Mouse (Mus musculus) CD8-positive naive resting alpha-beta T cell, adult 2 months (primary cell): ENCODE data around the gene Bckdha.

ENCODE experiments used
- DNase-seq, 2 experiments: peaks; one replicate each; pipeline ENCODE4 v3.0.0; 2022; ENCODE audit warnings: low read depth in 2 of 2, low spot score in 2 of 2

The Bckdha gene

DNA sequence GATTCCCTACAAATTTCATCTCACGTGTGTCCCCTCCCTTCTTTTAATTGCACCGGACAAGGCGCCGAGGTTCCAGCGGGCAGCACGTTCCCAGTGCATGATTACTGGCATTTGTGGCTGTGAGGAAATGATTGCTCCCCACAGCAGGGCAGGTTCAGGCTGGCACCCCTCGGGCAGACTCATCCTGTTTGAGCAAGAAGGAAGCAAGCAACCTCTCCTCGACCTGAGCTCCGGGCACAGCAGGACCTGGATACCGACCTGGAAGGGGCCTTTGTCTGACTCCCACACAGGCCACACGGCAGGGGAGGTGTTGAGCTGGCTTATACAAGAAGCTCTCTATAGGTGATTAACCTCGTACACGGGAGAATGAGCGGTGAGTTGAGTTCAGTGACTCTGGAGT, 13.7 kb downstream of the Bckdha start:
- no peak for DNase-seq

DNA sequence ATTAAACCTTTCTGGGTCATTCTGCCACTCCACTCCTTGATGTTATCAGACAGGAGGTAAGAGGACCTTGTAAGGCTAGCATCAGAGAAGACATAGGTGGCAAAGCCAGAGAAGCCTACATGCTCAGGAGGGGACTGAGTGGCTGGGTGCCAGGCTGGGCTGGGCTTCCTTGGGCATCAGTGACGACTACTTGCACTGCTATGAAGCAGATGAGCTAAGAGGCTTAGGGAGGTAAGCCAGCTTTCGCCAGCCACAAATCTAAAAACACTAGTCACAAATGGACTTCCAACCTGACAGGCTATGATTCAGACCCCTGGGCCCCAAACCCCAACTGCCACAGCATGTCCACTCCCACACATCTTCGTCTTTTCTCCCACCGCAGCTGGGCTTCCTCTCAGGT, 14.2 kb downstream of the Bckdha start:
- DNase-seq, result no peak

DNA sequence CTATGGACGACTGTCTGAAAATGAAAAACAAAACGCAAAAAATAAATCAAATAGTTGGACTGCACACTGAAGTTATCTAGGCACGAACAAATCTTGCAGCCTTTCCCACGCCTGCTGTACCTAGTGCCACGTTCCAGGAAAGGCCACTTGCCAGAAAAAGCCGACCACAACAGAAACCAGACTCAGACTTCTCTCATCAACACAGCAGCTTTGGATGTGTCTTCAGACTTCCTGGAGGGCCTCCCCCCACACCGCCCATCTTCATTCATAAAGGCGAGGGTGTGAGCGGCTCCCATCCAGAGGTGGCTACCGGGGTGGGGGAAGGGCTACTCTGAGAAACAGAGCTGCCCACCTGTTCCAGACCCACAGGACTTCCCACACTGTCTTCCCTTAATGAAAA, 14.6 kb downstream of the Bckdha start:
- peak in 1 of 2 experiments; percentile 15 for DNase-seq

DNA sequence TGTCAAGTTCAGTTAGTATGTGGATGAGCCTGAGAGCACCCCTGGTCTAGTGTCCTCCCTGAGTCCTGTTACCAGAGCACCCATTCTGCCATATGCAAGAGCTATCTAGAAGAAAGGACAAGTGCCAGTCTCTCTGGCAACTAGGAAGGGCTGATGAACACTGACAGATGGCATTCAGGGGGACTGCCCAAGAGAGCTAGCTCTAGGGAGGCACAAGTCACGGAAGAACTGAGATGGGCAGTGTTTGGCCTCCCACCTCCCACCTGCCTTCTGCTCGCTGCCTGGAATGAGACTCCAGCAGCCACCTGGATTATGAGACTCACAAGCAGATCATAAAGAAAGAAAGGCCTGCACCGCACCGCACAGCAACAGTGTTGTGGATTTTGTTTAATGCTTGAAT, 19.0 kb downstream of the Bckdha start:
- no peak for DNase-seq

- DNase-seq, result no peak
These were observed 21.7 kb downstream of the Bckdha start for GRCm38 (mm10) chr7:25637099-25637498.

- DNase-seq, result peak in 1 of 2 experiments; percentile 23
These were observed 22.4 kb downstream of the Bckdha start for GRCm38 (mm10) chr7:25636373-25636772.

DNA sequence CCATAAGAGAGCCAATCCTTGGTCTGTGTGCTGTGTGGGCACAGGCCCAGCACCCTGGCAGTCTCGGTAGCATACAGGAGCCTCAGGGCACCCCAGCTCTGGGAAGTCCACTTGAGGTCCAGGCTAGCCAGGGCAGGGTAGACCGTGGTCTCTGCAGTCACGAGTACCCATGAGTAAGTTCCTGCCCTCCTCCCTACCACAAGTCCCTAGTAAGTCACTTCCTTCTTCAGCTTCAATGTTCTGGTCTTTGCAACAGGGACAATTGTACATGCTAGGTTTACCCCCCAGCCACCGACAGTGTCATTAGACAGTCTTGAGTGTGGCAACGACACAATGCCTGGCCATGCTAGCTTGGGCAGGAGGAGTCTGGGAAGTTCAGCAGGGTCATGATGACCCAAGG, 26.1 kb downstream of the Bckdha start:
- DNase-seq, result no peak

- DNase-seq, result no peak
These were observed 30.5 kb downstream of the Bckdha start for GRCm38 (mm10) chr7:25628323-25628620.

- no peak for DNase-seq
These were observed 31.1 kb downstream of the Bckdha start for GRCm38 (mm10) chr7:25627431-25628322.

- no peak for DNase-seq
These were observed 32.0 kb downstream of the Bckdha start, which contains the start of gene B3gnt8 for GRCm38 (mm10) chr7:25626509-25627430. Gene B3gnt8, plus strand, starts transcription at chr7:25626654.

DNA sequence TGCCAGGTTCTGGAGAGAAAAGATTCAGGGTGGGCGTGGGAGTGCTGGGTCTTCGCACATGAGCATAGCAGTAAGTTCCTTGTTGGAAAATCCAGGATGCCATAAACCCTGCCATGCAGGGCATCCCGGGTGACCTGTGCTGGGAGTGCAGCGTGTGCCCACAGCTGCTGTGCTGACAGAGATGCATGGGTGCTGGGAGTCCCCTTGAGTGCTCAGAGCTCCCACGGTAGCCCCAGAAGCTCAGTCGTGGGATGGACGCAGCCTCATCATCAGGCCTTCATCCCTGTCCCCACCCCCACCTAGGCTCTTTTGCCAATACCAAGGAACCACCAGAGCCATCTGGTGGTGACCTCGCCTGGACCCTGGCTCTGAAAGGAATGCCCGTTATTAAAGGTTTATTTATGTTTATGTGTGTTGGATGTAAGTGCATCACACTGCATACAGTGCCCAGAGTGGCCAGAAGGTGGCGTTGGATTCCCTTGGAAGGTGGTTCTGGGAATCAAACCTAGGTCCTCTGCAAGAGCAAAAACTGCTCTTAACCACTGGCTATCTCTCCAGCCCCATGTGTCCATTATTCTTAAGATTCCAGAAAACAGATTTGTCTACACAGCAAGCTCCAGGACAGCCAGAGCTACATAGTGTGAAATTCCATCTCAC, 33.1 kb downstream of the Bckdha start:
- DNase-seq, result peak in 1 of 2 experiments; percentile 24

DNA sequence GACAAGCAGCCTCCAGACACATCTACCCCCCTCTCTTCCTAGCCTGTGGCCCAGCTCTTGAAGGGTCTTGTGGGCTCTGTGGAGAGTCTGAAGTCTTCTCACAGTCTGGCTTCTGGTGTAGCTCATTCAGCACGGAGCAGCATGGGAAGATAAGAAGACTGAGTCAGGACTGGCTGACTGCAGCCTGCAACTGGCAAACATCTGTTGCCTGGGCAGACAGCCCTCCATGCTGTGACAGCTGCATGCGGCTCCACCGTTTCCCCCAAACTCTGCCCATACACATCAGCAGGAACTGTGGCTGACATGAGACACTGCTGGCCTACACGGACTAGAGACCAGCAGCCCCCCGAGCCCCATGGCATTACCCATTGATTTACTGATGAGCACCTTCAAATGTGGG, 33.9 kb downstream of the Bckdha start:
- no peak for DNase-seq

GRCm38 (mm10) chr7:25623857-25624370, 34.9 kb downstream of the Bckdha start:
- no peak for DNase-seq

- no peak for DNase-seq
These were observed 38.0 kb downstream of the Bckdha start for GRCm38 (mm10) chr7:25620751-25621150.

- DNase-seq, result no peak
These were observed 38.7 kb downstream of the Bckdha start for GRCm38 (mm10) chr7:25620101-25620500.

DNA sequence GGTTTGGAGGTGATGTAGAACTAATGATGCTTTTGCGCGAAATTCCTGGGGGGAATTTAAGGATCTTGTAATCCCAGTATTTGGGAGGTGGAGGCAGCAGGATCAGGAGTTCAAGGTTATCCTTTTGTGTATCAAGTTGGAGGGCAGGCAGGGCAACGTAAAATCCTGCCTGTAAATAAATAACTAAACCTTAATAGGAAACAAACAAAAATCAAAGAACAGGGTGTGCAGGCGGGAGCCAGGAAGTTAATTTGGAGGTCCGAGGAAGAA, 39.1 kb downstream of the Bckdha start:
- no peak for DNase-seq

GRCm38 (mm10) chr7:25618865-25619721, 39.7 kb downstream of the Bckdha start, which contains the start of gene Dmac2:
Gene Dmac2, plus strand, starts transcription at chr7:25619414.
- DNase-seq, result peak; percentile 85 to 94

- no peak for DNase-seq
These were observed 41.2 kb downstream of the Bckdha start for GRCm38 (mm10) chr7:25617376-25618160.

DNA sequence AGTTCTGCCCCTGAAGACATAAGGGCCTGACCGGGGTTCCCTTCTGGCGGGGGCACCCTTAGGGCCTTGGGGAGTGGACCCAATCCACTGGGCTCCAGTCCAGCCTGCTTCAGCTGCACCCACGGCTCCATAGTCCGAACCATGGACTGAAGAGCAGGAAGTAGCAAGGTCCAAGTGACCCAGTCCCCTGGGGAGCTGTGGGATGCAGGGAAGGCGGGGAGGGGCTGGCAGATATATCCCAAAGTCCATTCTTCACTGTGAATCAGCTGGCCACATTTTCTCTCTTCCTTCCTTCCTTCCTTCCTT, 43.1 kb downstream of the Bckdha start, which contains the start of gene Erich4:
Gene Erich4, minus strand, starts transcription at position 187 of the 306 bp plus-strand sequence.
- no peak for DNase-seq
